Mouse (Mus musculus) natural killer cell, adult 2 months (primary cell): ENCODE measurements around the gene Cnot4.
"Not testable (repeated sequence)": the region's sequence is repeated elsewhere in the genome, so short reads cannot be mapped to it uniquely, and the experiment has no call there.

ENCODE experiments used
- DNase-seq, 2 experiments: peaks; one replicate each; pipeline ENCODE4 v3.0.0; 2022; ENCODE audit warnings: low spot score in 2 of 2

Cnot4 gene

GRCm38 (mm10) chr6:35133579-35134488 is at the start of gene Cnot4:
TSS of gene Cnot4 (minus strand) at chr6:35133724.
- DNase-seq: peak; percentile 99

- not testable (repeated sequence) for DNase-seq
Observed at GRCm38 (mm10) chr6:35179299-35179698, 45.8 kb upstream of the Cnot4 start.

- peak; percentile 24 to 54 for DNase-seq
Observed at GRCm38 (mm10) chr6:35177650-35178272, 44.2 kb upstream of the Cnot4 start.

- DNase-seq: peak; percentile 80 to 88
Observed at GRCm38 (mm10) chr6:35176979-35177649, 43.6 kb upstream of the Cnot4 start, which contains the start of gene Nup205. TSS of gene Nup205 (plus strand) at chr6:35177421.

- no peak for DNase-seq
Observed at GRCm38 (mm10) chr6:35173181-35173580, 39.7 kb upstream of the Cnot4 start.

GRCm38 (mm10) chr6:35172028-35172427 is 38.5 kb upstream of the Cnot4 start:
- DNase-seq: not testable (repeated sequence)

GRCm38 (mm10) chr6:35169250-35169649 is 35.7 kb upstream of the Cnot4 start:
- DNase-seq: no peak

GRCm38 (mm10) chr6:35154540-35154939 is 21.0 kb upstream of the Cnot4 start:
- DNase-seq: no peak

- DNase-seq: no peak
Observed at GRCm38 (mm10) chr6:35147726-35148422, 14.3 kb upstream of the Cnot4 start.

- peak in 1 of 2 experiments; percentile 9 for DNase-seq
Observed at GRCm38 (mm10) chr6:35145569-35145968, 12.0 kb upstream of the Cnot4 start.

GRCm38 (mm10) chr6:35140351-35140750 is 6.8 kb upstream of the Cnot4 start:
- no peak for DNase-seq

GRCm38 (mm10) chr6:35134844-35135243 is 1.3 kb upstream of the Cnot4 start:
- DNase-seq: no peak

- no peak for DNase-seq
Observed at GRCm38 (mm10) chr6:35133246-35133578, 312 bp downstream of the Cnot4 start.

- peak; percentile 3 to 11 for DNase-seq
Observed at GRCm38 (mm10) chr6:35132806-35133205, 718 bp downstream of the Cnot4 start.

- no peak for DNase-seq
Observed at GRCm38 (mm10) chr6:35122488-35122887, 11.0 kb downstream of the Cnot4 start.

GRCm38 (mm10) chr6:35121925-35122324 is 11.6 kb downstream of the Cnot4 start:
- no peak for DNase-seq

- no peak for DNase-seq
Observed at GRCm38 (mm10) chr6:35102457-35102856, 31.1 kb downstream of the Cnot4 start.

- no peak for DNase-seq
Observed at GRCm38 (mm10) chr6:35084927-35085326, 48.6 kb downstream of the Cnot4 start.

GRCm38 (mm10) chr6:35075148-35075547 is 58.4 kb downstream of the Cnot4 start:
- DNase-seq: no peak

- DNase-seq: no peak
Observed at GRCm38 (mm10) chr6:35071261-35071660, 62.3 kb downstream of the Cnot4 start.

- no peak for DNase-seq
Observed at GRCm38 (mm10) chr6:35062446-35062845, 71.1 kb downstream of the Cnot4 start.

- no peak for DNase-seq
Observed at GRCm38 (mm10) chr6:35043127-35043526, 90.4 kb downstream of the Cnot4 start.
